ENCODE assay signal across 8 mouse cellular contexts in the genomic region with DNA sequence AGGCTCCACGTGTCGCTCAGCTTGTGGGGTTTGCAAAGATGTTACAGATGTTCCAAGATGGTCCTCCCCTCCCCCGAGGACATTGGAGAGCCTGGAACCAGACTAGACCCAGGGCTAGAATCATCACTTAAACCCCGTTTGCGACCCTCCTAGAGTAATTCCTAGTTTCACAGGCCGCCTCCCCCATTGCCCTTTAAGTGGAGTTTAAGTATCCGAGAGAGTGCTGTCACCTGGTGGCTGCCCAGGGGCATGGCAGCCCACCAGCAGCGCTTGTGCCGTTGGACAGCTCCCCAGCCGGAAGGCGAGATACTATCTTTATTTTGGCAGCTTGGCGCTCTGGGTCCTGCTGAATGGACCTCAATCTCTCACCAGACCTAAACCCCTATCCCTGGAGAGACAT. TPM values are rescaled to one million over a fixed set of nuclear protein-coding genes. Genes with fewer than 3 reads are reported as not detected.
DNase-seq lines count a peak whose midpoint lies in the region; ATAC-seq lines count a peak whose summit lies in the region.

No protein-coding gene starts in this region.

- H3K27me3 ChIP-seq in kidney, embryonic 15.5 days = peaks cover 90% of the 10 kb centered on the region
- H3K27me3 ChIP-seq in liver, embryonic 13.5 days = peaks cover 95% of the 10 kb centered on the region
- peaks cover 15% of the 10 kb centered on the region; the same call in 1 of the 2 replicates for H3K27me3 ChIP-seq in neural tube, embryonic 13.5 days

- no peak overlapping the region for H3K4me3 ChIP-seq in kidney, embryonic 15.5 days (replicated peaks)
- H3K4me3 ChIP-seq in liver, embryonic 13.5 days (replicated peaks) = no peak overlapping the region
- H3K4me3 ChIP-seq in neural tube, embryonic 13.5 days = peak overlapping the region; percentile 78

- peak; percentile 52 for ATAC-seq in granulocyte monocyte progenitor cell, adult 5-6 weeks (replicated peaks; ENCODE audit: poor library complexity, severe bottlenecking)
- ATAC-seq in kidney, embryonic 15.5 days (replicated peaks; ENCODE audit: low FRiP score) = 0 out of 2 replicates have a peak, but pooled peaks have one; percentile 19
- ATAC-seq in liver, embryonic 13.5 days (ENCODE audit: low read depth) = no peak
- no peak for ATAC-seq in neural tube, embryonic 13.5 days (ENCODE audit: low read depth)

- DNase-seq in 3T3-L1 (ENCODE audit: low read depth, low spot score) = peak; percentile 85
- DNase-seq in adrenal gland, adult (ENCODE audit: inconsistent age in 2 of 2, low spot score in 1 of 2) = peak; percentile 77 to 90
- peak; percentile 75 for DNase-seq in embryo, embryonic 9.5 days (ENCODE audit: extremely low spot score)
- peak; percentile 32 for DNase-seq in liver, embryonic 13.5 days
- DNase-seq in testis, postnatal 10 days (ENCODE audit: low spot score) = peak; percentile 88

- H3K9me3 ChIP-seq in kidney, embryonic 15.5 days (replicated peaks) = no peaks in the 10 kb centered on the region
- no peaks in the 10 kb centered on the region for H3K9me3 ChIP-seq in liver, embryonic 13.5 days (replicated peaks)
- no peaks in the 10 kb centered on the region for H3K9me3 ChIP-seq in neural tube, embryonic 13.5 days

- peaks cover 45% of the 10 kb centered on the region for H3K4me1 ChIP-seq in kidney, embryonic 15.5 days
- peaks cover 33% of the 10 kb centered on the region for H3K4me1 ChIP-seq in liver, embryonic 13.5 days (replicated peaks)
- H3K4me1 ChIP-seq in neural tube, embryonic 13.5 days (replicated peaks) = peaks cover 79% of the 10 kb centered on the region

- no peak overlapping the region for H3K27ac ChIP-seq in kidney, embryonic 15.5 days
- H3K27ac ChIP-seq in liver, embryonic 13.5 days = no peak overlapping the region
- H3K27ac ChIP-seq in neural tube, embryonic 13.5 days (replicated peaks) = peak overlapping the region; percentile 97

- no peaks in the 10 kb centered on the region for H3K36me3 ChIP-seq in kidney, embryonic 15.5 days
- H3K36me3 ChIP-seq in liver, embryonic 13.5 days = no peaks in the 10 kb centered on the region
- H3K36me3 ChIP-seq in neural tube, embryonic 13.5 days = peaks cover 12% of the 10 kb centered on the region; the same call in 1 of the 2 replicates

- H3K9ac ChIP-seq in kidney, embryonic 15.5 days = no peak overlapping the region
- H3K9ac ChIP-seq in liver, embryonic 13.5 days = no peak overlapping the region
- H3K9ac ChIP-seq in neural tube, embryonic 13.5 days = peak overlapping the region; percentile 61; the same call in 1 of the 2 replicates

- peak overlapping the region; percentile 30 for H3K4me2 ChIP-seq in kidney, embryonic 15.5 days
- no peak overlapping the region for H3K4me2 ChIP-seq in liver, embryonic 13.5 days
- peak overlapping the region; percentile 77 for H3K4me2 ChIP-seq in neural tube, embryonic 13.5 days

- 3% methylated on average over 12 of the region's 12 CpGs for WGBS in kidney, embryonic 15.5 days
- WGBS in liver, embryonic 13.5 days (ENCODE audit: insufficient replicate concordance) = 4% methylated on average over 12 of the region's 12 CpGs
- 2% methylated on average over 12 of the region's 12 CpGs for WGBS in neural tube, embryonic 13.5 days

RNA-seq across cellular contexts. Expression of gene Asic1, which starts 1.3 kb away (rescaled TPM):
- not detected in 2 replicates for total RNA-seq in granulocyte monocyte progenitor cell, adult 5-6 weeks (2014; fragmentation: Nextera tagmentation)
- not detected in 2 replicates for total RNA-seq in granulocyte monocyte progenitor cell, adult 5-6 weeks (2017)
- polyA plus RNA-seq in kidney, embryonic 15.5 days (2015; fragmentation: Nextera tagmentation; extraction: Ambion mirVana) = 1.4 and 1.8 TPM in 2 replicates
- 0.53 and 0.57 TPM in 2 replicates for polyA plus RNA-seq in liver, embryonic 13.5 days (2015; fragmentation: Nextera tagmentation; extraction: Ambion mirVana)
- 76.0 and 77.8 TPM in 2 replicates for polyA plus RNA-seq in neural tube, embryonic 13.5 days (2015; fragmentation: Nextera tagmentation; extraction: Ambion mirVana)

RNA-seq across cellular contexts. Expression of gene Racgap1, which starts 17.4 kb away (rescaled TPM):
- total RNA-seq in granulocyte monocyte progenitor cell, adult 5-6 weeks (2014; fragmentation: Nextera tagmentation) = 47.0 and 75.5 TPM in 2 replicates
- total RNA-seq in granulocyte monocyte progenitor cell, adult 5-6 weeks (2017) = 76.4 and 80.0 TPM in 2 replicates
- 141 and 147 TPM in 2 replicates for polyA plus RNA-seq in kidney, embryonic 15.5 days (2015; fragmentation: Nextera tagmentation; extraction: Ambion mirVana)
- 69.2 and 80.8 TPM in 2 replicates for polyA plus RNA-seq in liver, embryonic 13.5 days (2015; fragmentation: Nextera tagmentation; extraction: Ambion mirVana)
- polyA plus RNA-seq in neural tube, embryonic 13.5 days (2015; fragmentation: Nextera tagmentation; extraction: Ambion mirVana) = 130 and 133 TPM in 2 replicates

RNA-seq across cellular contexts. Expression of gene Smarcd1, which starts 33.0 kb away (rescaled TPM):
- 29.8 and 34.7 TPM in 2 replicates for total RNA-seq in granulocyte monocyte progenitor cell, adult 5-6 weeks (2014; fragmentation: Nextera tagmentation)
- total RNA-seq in granulocyte monocyte progenitor cell, adult 5-6 weeks (2017) = 16.3 and 28.0 TPM in 2 replicates
- 55.3 and 57.4 TPM in 2 replicates for polyA plus RNA-seq in kidney, embryonic 15.5 days (2015; fragmentation: Nextera tagmentation; extraction: Ambion mirVana)
- polyA plus RNA-seq in liver, embryonic 13.5 days (2015; fragmentation: Nextera tagmentation; extraction: Ambion mirVana) = 7.1 TPM in 2 replicates
- polyA plus RNA-seq in neural tube, embryonic 13.5 days (2015; fragmentation: Nextera tagmentation; extraction: Ambion mirVana) = 117 and 134 TPM in 2 replicates

RNA-seq across cellular contexts. Expression of gene Gm17349, which starts 36.4 kb away (rescaled TPM):
- not detected in 2 replicates for total RNA-seq in granulocyte monocyte progenitor cell, adult 5-6 weeks (2014; fragmentation: Nextera tagmentation)
- not detected in 2 replicates for total RNA-seq in granulocyte monocyte progenitor cell, adult 5-6 weeks (2017)
- not detected in 2 replicates for polyA plus RNA-seq in kidney, embryonic 15.5 days (2015; fragmentation: Nextera tagmentation; extraction: Ambion mirVana)
- not detected in 2 replicates for polyA plus RNA-seq in liver, embryonic 13.5 days (2015; fragmentation: Nextera tagmentation; extraction: Ambion mirVana)
- polyA plus RNA-seq in neural tube, embryonic 13.5 days (2015; fragmentation: Nextera tagmentation; extraction: Ambion mirVana) = not detected in 2 replicates

RNA-seq across cellular contexts. Expression of gene Gpd1, which starts 48.4 kb away (rescaled TPM):
- total RNA-seq in granulocyte monocyte progenitor cell, adult 5-6 weeks (2014; fragmentation: Nextera tagmentation) = 0.68 and 0.86 TPM in 2 replicates
- 0.10 and 0.34 TPM in 2 replicates for total RNA-seq in granulocyte monocyte progenitor cell, adult 5-6 weeks (2017)
- polyA plus RNA-seq in kidney, embryonic 15.5 days (2015; fragmentation: Nextera tagmentation; extraction: Ambion mirVana) = 23.0 and 28.5 TPM in 2 replicates
- polyA plus RNA-seq in liver, embryonic 13.5 days (2015; fragmentation: Nextera tagmentation; extraction: Ambion mirVana) = 11.5 and 13.9 TPM in 2 replicates
- polyA plus RNA-seq in neural tube, embryonic 13.5 days (2015; fragmentation: Nextera tagmentation; extraction: Ambion mirVana) = 1.6 and 1.8 TPM in 2 replicates

Comparison
In these comparisons a context has a peak if more than half of its experiments do, and no peak if none do; other contexts are left out.
1. DNase-seq: peak in every context shown above with its lines; median percentile 88 in testis, postnatal 10 days; 85 in 3T3-L1; 84 in adrenal gland, adult; 75 in embryo, embryonic 9.5 days; 32 in liver, embryonic 13.5 days.
2. ATAC-seq: peak in granulocyte monocyte progenitor cell, adult 5-6 weeks (single experiment) and kidney, embryonic 15.5 days (single experiment); none in liver, embryonic 13.5 days (single experiment) and neural tube, embryonic 13.5 days (single experiment).
3. RNA of gene Asic1, which starts 1.3 kb away (polyA plus RNA-seq): 76.0 to 77.8 TPM in neural tube, embryonic 13.5 days; 1.4 to 1.8 TPM in kidney, embryonic 15.5 days and 0.53 to 0.57 TPM in liver, embryonic 13.5 days; every median in the first group is over 10 times any median in the second.